9 mouse cellular contexts compared by ENCODE assay signal in genomic region chr5:135725391-135725841, GRCm38 (mm10). TPM values are rescaled to one million over a fixed set of nuclear protein-coding genes. Genes with fewer than 3 reads are reported as not detected.
DNase-seq lines count a peak whose midpoint lies in the region; ATAC-seq and TF ChIP-seq lines count a peak whose summit lies in the region.
"Had no signal": no experiment of that assay in that cellular context is flagged by ENCODE, and none has a peak within 500 bp of the region (broad histone marks: within the 10 kb centered on the region; RNA-seq: fewer than 3 reads in every experiment).

No protein-coding gene starts in this region.

- peaks cover 25% of the 10 kb centered on the region for H3K4me1 ChIP-seq in forebrain, postnatal 0 days (ENCODE audit: insufficient read depth)

- peak; percentile 50 to 62 for DNase-seq in right cerebral cortex, adult 2 months (ENCODE audit: low spot score in 2 of 2)
- DNase-seq in right cerebral cortex, postnatal 10 days (ENCODE audit: low spot score in 2 of 2), result no peak
- DNase-seq in forebrain, postnatal 0 days, result no peak
- peak; percentile 68 for DNase-seq in hindlimb bud, embryonic 11.5 days (ENCODE audit: extremely low spot score, low read depth, low spot score)
- peak; percentile 18 for DNase-seq in lung, postnatal 25 days (ENCODE audit: low spot score)
- peak; percentile 71 for DNase-seq in telencephalon, adult 2 months (ENCODE audit: low read depth, low spot score)
- DNase-seq in testis, postnatal 10 days (ENCODE audit: low spot score), result no peak
- DNase-seq in ovary, postnatal 14 days (ENCODE audit: low spot score), result no peak

- H3K27ac ChIP-seq in forebrain, postnatal 0 days (ENCODE audit: low read depth, low read length), result peak overlapping the region; percentile 86
- H3K27ac ChIP-seq: liver, embryonic 14.5 days had no signal

- WGBS in forebrain, postnatal 0 days, result 6% methylated on average over 8 of the region's 8 CpGs

- no peak for TF ChIP-seq CTCF in forebrain, postnatal 0 days (IDR thresholded peaks at IDR 0.05; ENCODE audit: low read depth)

- H3K36me3 ChIP-seq in forebrain, postnatal 0 days (ENCODE audit: insufficient read depth), result peaks cover 12% of the 10 kb centered on the region

- H3K4me3 ChIP-seq in forebrain, postnatal 0 days (ENCODE audit: low read depth, low read length), result peak overlapping the region; percentile 9; the same call in 1 of the 2 replicates

- peak overlapping the region; percentile 40 for H3K4me2 ChIP-seq in forebrain, postnatal 0 days (ENCODE audit: low read depth)

- ATAC-seq in forebrain, postnatal 0 days, result peak; percentile 95

- no peaks in the 10 kb centered on the region for H3K9me3 ChIP-seq in forebrain, postnatal 0 days (ENCODE audit: low read length)

- H3K27me3 ChIP-seq in forebrain, postnatal 0 days (ENCODE audit: insufficient read depth, low read length), result no peaks in the 10 kb centered on the region

- peak overlapping the region; percentile 44 for H3K9ac ChIP-seq in forebrain, postnatal 0 days
- H3K9ac ChIP-seq: liver, embryonic 14.5 days had no signal

RNA-seq across cellular contexts. Expression of gene Tmem120a, which starts 18.8 kb away (rescaled TPM):
- 42.7 and 49.1 TPM in 2 replicates for total RNA-seq in forebrain, postnatal 0 days (2014; rRNA removed)
- polyA plus RNA-seq in forebrain, postnatal 0 days (2015; fragmentation: Nextera tagmentation; extraction: Ambion mirVana), result 111 and 126 TPM in 2 replicates

RNA-seq across cellular contexts. Expression of gene Styxl1, which starts 52.8 kb away (rescaled TPM):
- 0.29 and 0.54 TPM in 2 replicates for total RNA-seq in forebrain, postnatal 0 days (2014; rRNA removed)
- polyA plus RNA-seq in forebrain, postnatal 0 days (2015; fragmentation: Nextera tagmentation; extraction: Ambion mirVana), result 0.25 and 1.0 TPM in 2 replicates

RNA-seq across cellular contexts. Expression of gene Mdh2, which starts 52.9 kb away (rescaled TPM):
- total RNA-seq in forebrain, postnatal 0 days (2014; rRNA removed), result 115 and 132 TPM in 2 replicates
- polyA plus RNA-seq in forebrain, postnatal 0 days (2015; fragmentation: Nextera tagmentation; extraction: Ambion mirVana), result 663 and 665 TPM in 2 replicates

RNA-seq across cellular contexts. Expression of gene Por, which starts 55.6 kb away (rescaled TPM):
- 78.5 and 89.5 TPM in 2 replicates for total RNA-seq in forebrain, postnatal 0 days (2014; rRNA removed)
- polyA plus RNA-seq in forebrain, postnatal 0 days (2015; fragmentation: Nextera tagmentation; extraction: Ambion mirVana), result 76.7 and 96.1 TPM in 2 replicates

Comparison
In these comparisons a context has a peak if more than half of its experiments do, and no peak if none do; other contexts are left out.
1. DNase-seq: peak in right cerebral cortex, adult 2 months (2 of 2), hindlimb bud, embryonic 11.5 days (single experiment), lung, postnatal 25 days (single experiment) and telencephalon, adult 2 months (single experiment); none in right cerebral cortex, postnatal 10 days (0 of 2), forebrain, postnatal 0 days (single experiment), testis, postnatal 10 days (single experiment) and ovary, postnatal 14 days (single experiment).